Mouse (Mus musculus): ENCODE results near the gene Wipf1.

Wipf1 gene

GRCm38 (mm10) chr2:73502863-73503429 lies 26.6 kb downstream of the Wipf1 start:
- no peak for DNase-seq

DNA sequence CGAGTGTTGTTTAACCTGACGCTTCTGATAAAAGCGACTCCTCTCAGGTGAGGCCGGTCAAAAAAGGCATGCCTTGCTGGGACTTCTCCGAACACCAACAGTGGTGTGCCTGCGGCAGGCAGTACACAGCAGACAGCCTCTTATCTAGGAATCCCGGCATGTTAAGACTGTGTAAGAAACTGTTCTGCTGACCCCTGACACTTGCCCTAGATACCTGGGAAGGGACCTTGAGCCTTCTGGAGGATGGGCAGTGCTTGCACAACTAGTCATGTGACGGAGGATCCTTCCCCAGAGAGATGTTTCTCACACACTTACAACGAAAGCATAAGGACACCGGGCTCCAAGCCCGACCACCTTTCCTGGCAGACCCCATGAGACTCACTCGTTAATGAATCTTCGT lies 28.7 kb downstream of the Wipf1 start:
- no peak for DNase-seq

DNA sequence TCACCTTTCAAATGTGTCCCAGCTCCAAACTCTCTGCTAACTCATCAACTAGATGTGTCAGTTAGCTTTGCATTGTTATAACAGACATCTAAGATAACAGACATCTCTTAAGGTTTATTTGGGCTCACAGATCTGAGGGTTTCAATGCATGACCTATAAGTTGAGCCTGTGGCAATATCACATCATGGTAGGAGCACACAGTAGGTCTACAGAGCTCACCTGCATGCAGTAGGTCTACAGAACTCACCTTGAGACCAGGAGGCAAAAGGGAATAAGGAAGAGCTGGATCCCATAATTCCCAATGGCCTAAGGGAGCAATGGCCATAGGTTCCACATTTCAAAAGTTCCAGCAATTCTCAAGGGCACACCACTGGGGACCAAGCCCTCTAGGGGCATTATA lies 31.2 kb downstream of the Wipf1 start:
- no peak for DNase-seq

DNA sequence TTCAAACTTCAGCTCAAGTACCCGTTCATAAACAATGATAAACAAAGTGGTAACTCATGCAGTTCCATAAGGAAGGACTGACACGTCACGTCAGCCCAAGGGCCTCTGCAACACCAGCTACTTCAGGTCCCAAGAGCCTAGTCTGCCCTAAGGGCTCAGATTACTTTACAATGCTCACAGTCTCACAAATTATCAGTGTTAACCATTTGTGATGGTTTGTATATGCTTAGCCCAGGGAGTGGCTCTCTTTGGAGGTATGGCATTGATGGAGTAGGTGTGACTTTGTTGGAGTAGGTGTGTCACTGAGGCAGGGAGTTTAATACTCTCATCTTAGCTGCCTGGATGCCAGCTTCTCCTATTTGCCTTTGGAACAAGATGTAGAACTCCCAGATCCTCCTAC lies 32.0 kb downstream of the Wipf1 start:
- DNase-seq: no peak

DNA sequence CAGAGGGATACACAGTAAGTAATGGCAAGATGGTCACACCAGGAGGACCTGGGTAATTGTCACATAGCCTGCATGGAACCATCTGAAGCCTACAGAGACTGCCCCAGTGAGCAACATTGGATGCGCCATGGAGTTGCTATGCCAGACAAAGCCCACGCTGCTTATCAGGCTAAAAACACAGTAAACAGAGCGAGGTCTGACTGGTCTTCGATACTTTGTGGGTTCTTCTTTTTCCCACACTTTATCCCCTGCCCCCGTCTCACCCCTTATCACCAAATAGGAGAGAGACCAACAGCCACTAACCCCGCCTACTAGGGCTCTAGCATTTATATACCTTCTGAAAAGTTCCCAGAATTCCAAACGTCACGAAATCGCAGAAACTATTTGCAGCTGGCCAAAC lies 32.6 kb downstream of the Wipf1 start:
- DNase-seq: no peak

- no peak for DNase-seq
Measured at GRCm38 (mm10) chr2:73496329-73496685, 33.2 kb downstream of the Wipf1 start.

GRCm38 (mm10) chr2:73495617-73496328 lies 33.8 kb downstream of the Wipf1 start:
- no peak for DNase-seq

DNA sequence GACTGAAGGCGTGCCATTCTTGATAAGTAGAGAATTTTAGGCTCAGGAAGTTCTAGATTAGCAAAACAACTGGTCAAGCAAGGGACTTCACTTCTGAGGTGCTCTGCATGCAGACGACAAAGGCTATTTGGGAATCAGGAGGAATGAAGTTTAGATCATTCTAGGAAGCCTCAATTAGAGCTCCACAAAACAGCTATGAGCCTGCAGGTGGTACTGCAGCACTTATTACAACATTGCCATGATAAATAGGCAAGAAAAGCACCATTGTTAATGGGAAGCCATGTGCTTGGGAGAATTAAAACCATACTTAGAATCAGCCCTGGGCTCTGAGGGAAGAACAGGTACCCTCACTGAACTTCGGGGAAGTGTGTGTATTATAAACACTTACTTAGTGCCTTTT lies 36.0 kb downstream of the Wipf1 start:
- DNase-seq: no peak

- peak; percentile 26 for DNase-seq
Measured at GRCm38 (mm10) chr2:73491442-73492241, 37.9 kb downstream of the Wipf1 start.

GRCm38 (mm10) chr2:73490466-73490865 lies 39.1 kb downstream of the Wipf1 start:
- DNase-seq: no peak

- DNase-seq: peak; percentile 44
Measured at GRCm38 (mm10) chr2:73486120-73486601, 43.4 kb downstream of the Wipf1 start.

- peak; percentile 29 for DNase-seq
Measured at GRCm38 (mm10) chr2:73485236-73486119, 44.1 kb downstream of the Wipf1 start.

DNA sequence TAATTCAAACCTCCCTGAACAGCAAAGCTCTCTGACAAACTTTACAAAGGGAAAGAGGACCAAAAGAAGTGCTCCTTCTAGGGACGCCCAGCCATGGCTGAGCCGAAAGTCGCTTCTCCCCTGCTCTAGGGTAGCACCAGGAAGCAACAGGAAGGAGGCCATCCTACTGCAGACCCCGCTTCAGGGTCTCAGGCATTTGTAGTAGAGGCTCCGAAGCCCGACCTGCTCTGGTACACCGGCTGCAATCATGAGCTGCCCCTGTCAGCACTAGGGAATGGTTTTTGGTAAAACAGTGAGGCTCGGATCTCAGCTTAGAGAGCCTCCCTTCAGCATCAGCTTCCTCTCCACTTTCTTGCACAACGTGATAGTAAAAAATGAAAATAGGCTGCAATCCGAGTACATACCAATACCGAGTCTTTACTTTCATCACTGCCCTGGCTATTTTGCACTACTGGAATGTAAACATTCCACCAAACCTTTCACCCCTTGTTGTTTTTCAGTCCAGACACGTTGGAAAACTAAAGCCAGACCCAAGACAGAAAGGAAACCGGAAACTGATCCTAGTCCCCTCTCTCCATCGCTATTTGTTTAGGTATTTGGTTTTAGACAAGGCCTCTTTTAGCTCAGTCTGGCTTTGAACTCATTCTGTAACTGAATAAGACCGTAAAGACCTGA lies 44.8 kb downstream of the Wipf1 start:
- DNase-seq: no peak

- no peak for DNase-seq
Measured at GRCm38 (mm10) chr2:73478805-73479204, 50.7 kb downstream of the Wipf1 start.

DNA sequence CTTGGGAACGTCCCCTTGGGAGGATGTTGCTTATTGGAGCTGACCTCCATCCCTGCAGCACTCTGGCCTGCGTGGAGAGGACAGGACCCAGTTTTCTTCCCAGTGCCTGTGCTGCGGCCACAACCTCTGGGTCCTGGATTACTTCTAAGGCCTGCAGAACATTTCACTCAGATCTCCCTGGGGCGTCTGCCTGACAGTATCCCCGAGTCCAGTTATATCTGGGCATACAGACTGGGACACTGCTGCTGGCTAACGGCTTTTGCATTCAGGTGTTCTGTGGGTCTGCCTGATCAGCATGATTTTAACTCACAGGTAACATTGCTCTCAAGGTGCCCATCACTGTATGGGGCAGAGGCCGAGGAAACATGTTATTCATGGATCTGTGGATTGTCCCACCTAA lies 52.0 kb downstream of the Wipf1 start:
- no peak for DNase-seq

DNA sequence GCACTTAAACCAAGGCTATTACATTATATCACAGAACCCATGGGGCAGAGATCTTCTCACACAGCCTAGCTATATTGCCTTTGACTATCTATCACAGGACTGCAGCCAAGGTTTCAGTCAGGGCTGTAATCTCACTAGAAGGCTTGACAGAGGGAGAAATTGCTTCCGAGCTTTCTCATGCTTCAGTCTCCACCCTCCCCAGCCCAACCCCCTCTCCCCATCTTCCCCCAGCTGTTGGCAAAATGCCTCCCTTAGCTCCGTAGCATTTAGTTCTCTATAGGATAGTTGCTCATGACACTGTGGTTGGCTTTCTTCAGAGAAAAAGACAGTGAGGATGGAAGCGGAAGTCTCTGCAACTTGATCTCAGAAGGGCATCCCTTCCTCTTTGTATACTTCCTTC lies 54.0 kb downstream of the Wipf1 start:
- DNase-seq: no peak

DNA sequence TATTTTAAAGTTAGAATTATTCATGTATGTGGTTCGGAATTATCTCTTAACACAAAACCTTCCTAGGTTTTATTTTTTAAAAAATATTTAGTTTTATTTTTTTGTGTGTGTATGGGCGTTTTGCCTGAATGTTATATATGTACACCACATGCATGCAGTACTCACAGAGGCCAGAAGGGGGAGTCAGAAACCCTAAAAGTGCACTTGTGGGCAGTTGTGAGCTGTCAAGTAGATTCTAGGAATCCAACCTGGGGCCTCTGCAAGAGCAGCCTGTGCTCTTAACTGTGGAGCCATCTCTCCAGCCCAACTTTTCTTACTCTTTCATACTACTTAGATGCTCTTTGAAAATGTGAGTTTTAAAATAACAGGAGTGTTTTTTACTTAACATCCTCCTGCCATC lies 57.4 kb downstream of the Wipf1 start:
- DNase-seq: no peak

DNA sequence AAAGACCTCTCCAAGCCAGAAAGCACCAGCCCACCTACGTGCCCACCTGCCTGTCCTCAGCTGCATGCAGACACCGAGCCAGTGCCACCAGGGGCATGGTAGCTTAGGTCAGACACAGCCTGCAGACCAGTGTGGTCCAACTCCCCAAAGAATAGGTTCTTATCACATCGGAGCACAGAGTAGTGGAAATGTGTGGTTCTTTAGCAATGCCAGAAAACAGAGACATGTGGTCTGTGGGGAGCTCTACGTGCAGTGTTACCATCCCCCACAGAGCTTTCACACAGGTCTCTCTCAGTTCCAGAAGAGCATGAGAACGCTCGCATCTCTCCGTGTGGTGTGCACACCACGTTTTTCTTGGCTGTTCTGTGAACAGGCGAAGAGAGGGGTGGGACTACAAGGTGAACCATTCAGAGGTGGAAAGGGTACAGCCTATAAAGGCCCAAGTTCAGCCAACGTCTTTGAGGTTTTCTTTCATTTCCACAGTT lies 59.3 kb downstream of the Wipf1 start:
- peak; percentile 24 for DNase-seq

- DNase-seq: no peak
Measured at GRCm38 (mm10) chr2:73469552-73469951, 60.0 kb downstream of the Wipf1 start.

GRCm38 (mm10) chr2:73468993-73469392 lies 60.5 kb downstream of the Wipf1 start:
- no peak for DNase-seq

GRCm38 (mm10) chr2:73467071-73467851 lies 62.3 kb downstream of the Wipf1 start:
- DNase-seq: no peak

Data from layer of hippocampus, adult 9-11 months (tissue).